11 mouse cellular contexts compared by ENCODE assay signal in the genomic region with DNA sequence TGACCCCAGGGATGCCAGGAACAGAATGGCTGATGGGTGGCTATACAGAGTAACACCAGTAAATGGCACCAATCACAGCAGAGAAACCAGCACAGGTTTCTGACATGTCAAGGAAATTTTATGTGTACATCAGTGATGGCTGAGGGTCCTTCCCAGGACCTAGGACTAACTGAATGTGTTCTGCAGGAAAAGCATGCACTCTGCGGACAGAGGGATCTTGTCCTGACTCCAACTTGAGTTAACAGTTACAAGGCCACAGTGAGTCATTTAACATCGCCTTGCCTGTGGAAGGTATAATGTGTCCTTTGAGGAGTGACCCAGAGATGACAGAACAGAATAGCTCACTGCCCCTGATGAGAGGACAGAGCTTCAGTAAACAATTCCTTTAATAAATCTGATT. TPM values are rescaled to one million over a fixed set of nuclear protein-coding genes. Genes with fewer than 3 reads are reported as not detected.
DNase-seq lines count a peak whose midpoint lies in the region; ATAC-seq and TF ChIP-seq lines count a peak whose summit lies in the region.
"Had no signal": no experiment of that assay in that cellular context is flagged by ENCODE, and none has a peak within 500 bp of the region (broad histone marks: within the 10 kb centered on the region; RNA-seq: fewer than 3 reads in every experiment).

No protein-coding gene starts in this region.

- H3K27me3 ChIP-seq in heart, postnatal 0 days (ENCODE audit: control insufficient read depth, insufficient read depth, low read length): no peaks in the 10 kb centered on the region
- H3K27me3 ChIP-seq in heart, embryonic 10.5 days (ENCODE audit: insufficient read depth, poor library complexity, severe bottlenecking): no peaks in the 10 kb centered on the region
- H3K27me3 ChIP-seq in midbrain, postnatal 0 days (ENCODE audit: insufficient read depth, low read length): no peaks in the 10 kb centered on the region
- H3K27me3 ChIP-seq in midbrain, embryonic 15.5 days (replicated peaks): no peaks in the 10 kb centered on the region
- no peaks in the 10 kb centered on the region for H3K27me3 ChIP-seq in stomach, embryonic 16.5 days (ENCODE audit: control insufficient read depth, insufficient read depth, low read length)

- ATAC-seq in heart, postnatal 0 days (ENCODE audit: insufficient read depth, low read depth): no peak
- no peak for ATAC-seq in midbrain, postnatal 0 days (ENCODE audit: low FRiP score)
- ATAC-seq in midbrain, embryonic 15.5 days (replicated peaks): no peak
- no peak for ATAC-seq in stomach, embryonic 16.5 days (ENCODE audit: insufficient read depth, low FRiP score)
- ATAC-seq: liver, embryonic 12.5 days had no signal

- no peak overlapping the region for H3K27ac ChIP-seq in heart, postnatal 0 days (ENCODE audit: low read depth)
- no peak overlapping the region for H3K27ac ChIP-seq in heart, embryonic 10.5 days
- no peak overlapping the region for H3K27ac ChIP-seq in midbrain, postnatal 0 days (ENCODE audit: low read depth, low read length)
- no peak overlapping the region for H3K27ac ChIP-seq in midbrain, embryonic 15.5 days
- no peak overlapping the region for H3K27ac ChIP-seq in stomach, embryonic 16.5 days (ENCODE audit: low read length)
- H3K27ac ChIP-seq: liver, embryonic 12.5 days had no signal

- H3K4me1 ChIP-seq in heart, postnatal 0 days (ENCODE audit: control insufficient read depth, insufficient read depth): no peaks in the 10 kb centered on the region
- H3K4me1 ChIP-seq in heart, embryonic 10.5 days: peaks cover 4% of the 10 kb centered on the region; the same call in 1 of the 2 replicates
- H3K4me1 ChIP-seq in midbrain, postnatal 0 days (ENCODE audit: insufficient read depth, low read length): no peaks in the 10 kb centered on the region
- peaks cover 12% of the 10 kb centered on the region for H3K4me1 ChIP-seq in midbrain, embryonic 15.5 days
- H3K4me1 ChIP-seq in stomach, embryonic 16.5 days (ENCODE audit: control insufficient read depth, insufficient read depth, low read length): peaks cover 7% of the 10 kb centered on the region

- TF ChIP-seq CTCF in heart, postnatal 0 days (IDR thresholded peaks at IDR 0.05; ENCODE audit: low read depth): no peak
- no peak for TF ChIP-seq CTCF in midbrain, postnatal 0 days (IDR thresholded peaks at IDR 0.05)

- no peak for TF ChIP-seq EP300 in heart, postnatal 0 days (IDR thresholded peaks at IDR 0.05; ENCODE audit: low read depth)

- peak overlapping the region; percentile 83 for H3K4me2 ChIP-seq in heart, postnatal 0 days (ENCODE audit: low read depth, low read length)
- peak overlapping the region; percentile 54; the same call in 1 of the 2 replicates for H3K4me2 ChIP-seq in midbrain, postnatal 0 days (ENCODE audit: low read depth, low read length, poor library complexity, severe bottlenecking)
- H3K4me2 ChIP-seq in midbrain, embryonic 15.5 days: no peak overlapping the region
- H3K4me2 ChIP-seq in stomach, embryonic 16.5 days (ENCODE audit: low read depth, low read length): peak overlapping the region; percentile 61

- no peaks in the 10 kb centered on the region for H3K36me3 ChIP-seq in heart, postnatal 0 days (replicated peaks; ENCODE audit: control insufficient read depth, insufficient read depth, low read length)
- H3K36me3 ChIP-seq in heart, embryonic 10.5 days: peaks cover 9% of the 10 kb centered on the region; the same call in 1 of the 2 replicates
- H3K36me3 ChIP-seq in midbrain, postnatal 0 days (ENCODE audit: insufficient read depth, low read length): no peaks in the 10 kb centered on the region
- no peaks in the 10 kb centered on the region for H3K36me3 ChIP-seq in midbrain, embryonic 15.5 days (replicated peaks)
- H3K36me3 ChIP-seq in stomach, embryonic 16.5 days (ENCODE audit: control insufficient read depth, insufficient read depth, low read length): no peaks in the 10 kb centered on the region
- H3K36me3 ChIP-seq: G1E; liver, embryonic 12.5 days had no signal

- H3K9ac ChIP-seq in heart, postnatal 0 days (replicated peaks; ENCODE audit: low read depth, low read length): no peak overlapping the region
- H3K9ac ChIP-seq in midbrain, postnatal 0 days (replicated peaks; ENCODE audit: low read length, poor library complexity, severe bottlenecking): no peak overlapping the region
- no peak overlapping the region for H3K9ac ChIP-seq in midbrain, embryonic 15.5 days
- no peak overlapping the region for H3K9ac ChIP-seq in stomach, embryonic 16.5 days (ENCODE audit: low read length)

- no peak overlapping the region for H3K4me3 ChIP-seq in heart, postnatal 0 days (ENCODE audit: low read depth, low read length)
- no peak overlapping the region for H3K4me3 ChIP-seq in heart, embryonic 10.5 days
- no peak overlapping the region for H3K4me3 ChIP-seq in midbrain, postnatal 0 days (ENCODE audit: low read depth, low read length)
- no peak overlapping the region for H3K4me3 ChIP-seq in midbrain, embryonic 15.5 days
- H3K4me3 ChIP-seq in stomach, embryonic 16.5 days (replicated peaks; ENCODE audit: low read length): peak overlapping the region; percentile 19; the same call in 1 of the 2 replicates

- DNase-seq in adrenal gland, adult 2 months: peak; percentile 30
- DNase-seq in adrenal gland, postnatal 25 days: no peak
- DNase-seq in heart, postnatal 0 days (ENCODE audit: low spot score): no peak
- no peak for DNase-seq in heart, embryonic 10.5 days (ENCODE audit: low spot score)
- DNase-seq in midbrain, postnatal 0 days (ENCODE audit: low spot score): no peak
- no peak for DNase-seq in thymus, postnatal 25 days
- DNase-seq: thymus, postnatal 36 days had no signal

- no peaks in the 10 kb centered on the region for H3K9me3 ChIP-seq in heart, postnatal 0 days (replicated peaks; ENCODE audit: control insufficient read depth, low read length)
- H3K9me3 ChIP-seq in heart, embryonic 10.5 days: no peaks in the 10 kb centered on the region; the same call in 1 of the 2 replicates
- H3K9me3 ChIP-seq in midbrain, postnatal 0 days (ENCODE audit: low read length): no peaks in the 10 kb centered on the region
- H3K9me3 ChIP-seq in midbrain, embryonic 15.5 days: no peaks in the 10 kb centered on the region
- no peaks in the 10 kb centered on the region for H3K9me3 ChIP-seq in stomach, embryonic 16.5 days (replicated peaks; ENCODE audit: control insufficient read depth, low read length)
- H3K9me3 ChIP-seq: G1E had no signal

- WGBS in heart, postnatal 0 days: 75% methylated on average over 2 of the region's 2 CpGs
- 64% methylated on average over 2 of the region's 2 CpGs for WGBS in heart, embryonic 10.5 days
- 89% methylated on average over 2 of the region's 2 CpGs for WGBS in midbrain, postnatal 0 days
- WGBS in midbrain, embryonic 15.5 days: 85% methylated on average over 2 of the region's 2 CpGs
- 61% methylated on average over 2 of the region's 2 CpGs for WGBS in stomach, embryonic 16.5 days

RNA-seq across cellular contexts. Expression of gene Gnb4, which starts 1.6 kb away (rescaled TPM):
- total RNA-seq in adrenal gland, adult 2 months (2021): 10 to 100 TPM; 24.9 to 63.2 TPM
- polyA plus RNA-seq in adrenal gland, adult 2 months (2012; rRNA removed): 11.8 and 13.0 TPM in 2 replicates
- 26.8 and 46.7 TPM in 2 replicates for total RNA-seq in adrenal gland, postnatal 25 days (2021)
- total RNA-seq in heart, postnatal 0 days (2014; rRNA removed; ENCODE audit: low replicate concordance): 47.9 and 55.4 TPM in 2 replicates
- 36.8 and 38.6 TPM in 2 replicates for polyA plus RNA-seq in heart, postnatal 0 days (2015; fragmentation: Nextera tagmentation; extraction: Ambion mirVana)
- 57.9 and 59.5 TPM in 2 replicates for polyA plus RNA-seq in heart, embryonic 10.5 days (2016; fragmentation: Nextera tagmentation; extraction: Ambion mirVana)
- total RNA-seq in midbrain, postnatal 0 days (2014; rRNA removed): 118 and 150 TPM in 2 replicates
- 121 and 127 TPM in 2 replicates for polyA plus RNA-seq in midbrain, postnatal 0 days (2015; fragmentation: Nextera tagmentation; extraction: Ambion mirVana)
- 86.4 and 90.4 TPM in 2 replicates for polyA plus RNA-seq in midbrain, embryonic 15.5 days (2015; fragmentation: Nextera tagmentation; extraction: Ambion mirVana)
- polyA plus RNA-seq in stomach, embryonic 16.5 days (2015; fragmentation: Nextera tagmentation; extraction: Ambion mirVana): 66.1 and 73.3 TPM in 2 replicates
